29 mouse cellular contexts compared by ENCODE assay signal in the genomic region with DNA sequence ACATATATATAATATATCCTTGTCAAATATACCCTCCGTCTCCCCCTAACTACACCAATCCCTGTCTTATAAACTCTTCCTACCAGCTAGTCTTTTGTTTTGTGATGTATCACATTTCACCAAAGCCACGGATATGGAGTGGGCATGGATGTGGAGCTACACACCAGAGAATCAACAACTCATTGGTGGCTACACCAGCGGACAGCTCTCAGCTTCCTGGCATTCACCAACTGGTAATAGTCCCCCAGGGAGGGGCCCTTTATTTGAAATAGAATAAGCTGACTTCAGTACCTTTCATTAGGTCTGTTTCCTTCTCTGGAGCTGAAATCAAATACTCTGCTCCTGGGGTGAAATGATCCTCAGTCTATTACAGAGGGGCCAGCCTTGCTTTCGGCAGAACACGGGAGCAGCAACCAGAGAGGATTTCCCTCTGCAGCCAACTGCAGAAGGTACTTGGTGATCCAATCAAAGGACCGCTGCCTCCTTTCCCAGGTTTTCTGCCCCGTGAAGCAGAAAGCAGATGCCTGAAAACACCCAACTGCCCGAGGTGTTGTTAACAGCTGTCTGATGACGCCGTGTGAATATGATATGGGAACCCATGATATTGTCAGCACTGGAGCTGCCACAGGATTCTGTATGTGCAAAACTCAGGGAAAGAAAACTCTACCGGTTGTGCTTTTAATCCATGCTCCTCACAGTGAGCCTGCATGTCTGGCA.
DNase-seq lines count a peak whose midpoint lies in the region; ATAC-seq lines count a peak whose summit lies in the region.
"Had no signal": no experiment of that assay in that cellular context is flagged by ENCODE, and none has a peak within 500 bp of the region (broad histone marks: within the 10 kb centered on the region; RNA-seq: fewer than 3 reads in every experiment).

No protein-coding gene starts in this region.

- H3K4me2 ChIP-seq in kidney, embryonic 15.5 days = peak overlapping the region; percentile 41
- H3K4me2 ChIP-seq in forebrain, embryonic 14.5 days (ENCODE audit: low read length) = no peak overlapping the region
- H3K4me2 ChIP-seq: forebrain, embryonic 15.5 days; heart, embryonic 13.5 days; hindbrain, embryonic 12.5 days; limb, embryonic 15.5 days; lung, embryonic 14.5 days; midbrain, embryonic 13.5 days; neural tube, embryonic 13.5 days had no signal

- no peaks in the 10 kb centered on the region for H3K36me3 ChIP-seq in kidney, embryonic 15.5 days
- H3K36me3 ChIP-seq in embryonic facial prominence, embryonic 10.5 days (replicated peaks) = no peaks in the 10 kb centered on the region
- no peaks in the 10 kb centered on the region for H3K36me3 ChIP-seq in forebrain, embryonic 14.5 days (ENCODE audit: control insufficient read depth, insufficient read depth, low read length)
- H3K36me3 ChIP-seq: forebrain, embryonic 15.5 days; G1E; heart, embryonic 13.5 days; hindbrain, embryonic 12.5 days; limb, embryonic 15.5 days; midbrain, embryonic 13.5 days; neural tube, embryonic 13.5 days had no signal

- no peak overlapping the region for H3K9ac ChIP-seq in kidney, embryonic 15.5 days
- H3K9ac ChIP-seq in forebrain, embryonic 14.5 days (ENCODE audit: low read length) = no peak overlapping the region
- H3K9ac ChIP-seq: forebrain, embryonic 15.5 days; heart, embryonic 13.5 days; hindbrain, embryonic 12.5 days; limb, embryonic 15.5 days; liver, embryonic 14.5 days; lung, embryonic 14.5 days; midbrain, embryonic 13.5 days; neural tube, embryonic 13.5 days had no signal

- intact Hi-C loops in left cerebral cortex, postnatal 14 days (cut with DNase I) = no loop called here

- no peaks in the 10 kb centered on the region for H3K9me3 ChIP-seq in kidney, embryonic 15.5 days (replicated peaks)
- H3K9me3 ChIP-seq in embryonic facial prominence, embryonic 10.5 days = no peaks in the 10 kb centered on the region
- H3K9me3 ChIP-seq in forebrain, embryonic 14.5 days (replicated peaks; ENCODE audit: control insufficient read depth, low read length) = no peaks in the 10 kb centered on the region
- H3K9me3 ChIP-seq: forebrain, embryonic 15.5 days; heart, embryonic 13.5 days; hindbrain, embryonic 12.5 days; limb, embryonic 15.5 days; midbrain, embryonic 13.5 days; neural tube, embryonic 13.5 days had no signal

- peaks cover 12% of the 10 kb centered on the region; the same call in 1 of the 2 replicates for H3K4me1 ChIP-seq in kidney, embryonic 15.5 days
- H3K4me1 ChIP-seq in embryonic facial prominence, embryonic 10.5 days = 0 out of 2 replicates have a peak, but pooled peaks cover 6% of the 10 kb centered on the region
- no peaks in the 10 kb centered on the region for H3K4me1 ChIP-seq in forebrain, embryonic 14.5 days (ENCODE audit: control insufficient read depth, insufficient read depth, low read length)
- H3K4me1 ChIP-seq: forebrain, embryonic 15.5 days; heart, embryonic 13.5 days; hindbrain, embryonic 12.5 days; limb, embryonic 15.5 days; midbrain, embryonic 13.5 days; neural tube, embryonic 13.5 days had no signal

- ATAC-seq in kidney, embryonic 15.5 days (replicated peaks; ENCODE audit: low FRiP score) = peak; percentile 82
- ATAC-seq in forebrain, embryonic 14.5 days = no peak
- ATAC-seq: forebrain, embryonic 15.5 days; midbrain, embryonic 13.5 days; Patski had no signal

- no peaks in the 10 kb centered on the region for H3K27me3 ChIP-seq in kidney, embryonic 15.5 days
- H3K27me3 ChIP-seq in embryonic facial prominence, embryonic 10.5 days (replicated peaks; ENCODE audit: low read depth, poor library complexity, severe bottlenecking) = no peaks in the 10 kb centered on the region
- H3K27me3 ChIP-seq in forebrain, embryonic 14.5 days (replicated peaks; ENCODE audit: control insufficient read depth, insufficient read depth, low read length) = no peaks in the 10 kb centered on the region
- H3K27me3 ChIP-seq: CH12.LX; forebrain, embryonic 15.5 days; heart, embryonic 13.5 days; hindbrain, embryonic 12.5 days; limb, embryonic 15.5 days; midbrain, embryonic 13.5 days; neural tube, embryonic 13.5 days had no signal

- WGBS in kidney, embryonic 15.5 days = 39% methylated on average over 11 of the region's 11 CpGs
- WGBS in embryonic facial prominence, embryonic 10.5 days = 70% methylated on average over 11 of the region's 11 CpGs
- 62% methylated on average over 11 of the region's 11 CpGs for WGBS in forebrain, embryonic 14.5 days

- no peak overlapping the region for H3K27ac ChIP-seq in kidney, embryonic 15.5 days
- no peak overlapping the region for H3K27ac ChIP-seq in embryonic facial prominence, embryonic 10.5 days (replicated peaks)
- no peak overlapping the region for H3K27ac ChIP-seq in forebrain, embryonic 14.5 days (ENCODE audit: low read depth, low read length)
- H3K27ac ChIP-seq: forebrain, embryonic 15.5 days; heart, embryonic 13.5 days; hindbrain, embryonic 12.5 days; limb, embryonic 15.5 days; liver, embryonic 14.5 days; midbrain, embryonic 13.5 days; neural tube, embryonic 13.5 days had no signal

- no peak overlapping the region for H3K4me3 ChIP-seq in kidney, embryonic 15.5 days (replicated peaks)
- no peak overlapping the region for H3K4me3 ChIP-seq in embryonic facial prominence, embryonic 10.5 days
- no peak overlapping the region for H3K4me3 ChIP-seq in forebrain, embryonic 14.5 days (ENCODE audit: low read depth, low read length)
- H3K4me3 ChIP-seq: erythroblast, embryonic 14.5 days; forebrain, embryonic 15.5 days; heart, embryonic 13.5 days; hindbrain, embryonic 12.5 days; limb, embryonic 15.5 days; midbrain, embryonic 13.5 days; neural tube, embryonic 13.5 days had no signal

- no peak for DNase-seq in kidney, postnatal 14 days
- DNase-seq in brain, adult 2 months (ENCODE audit: low read depth, low spot score) = peak; percentile 10
- DNase-seq in embryonic facial prominence, embryonic 10.5 days (ENCODE audit: low spot score) = peak; percentile 10
- peak; percentile 3 for DNase-seq in forelimb bud, embryonic 11.5 days (ENCODE audit: low read depth, low spot score)
- no peak for DNase-seq in forebrain, embryonic 14.5 days (ENCODE audit: low spot score)
- no peak for DNase-seq in left cerebral cortex, postnatal 14 days (ENCODE audit: low spot score in 2 of 2)
- DNase-seq in right cerebral cortex, postnatal 25 days = no peak
- DNase-seq: adrenal gland, adult 2 months; B cell, adult 2 months; cerebellum, adult 18-20 months; cerebellum, postnatal 14 days; gastrocnemius, postnatal 14 days; heart, adult 18-20 months; heart, postnatal 14 days; kidney, adult 11 months; lung, embryonic 14.5 days; right cerebral cortex, adult 18-20 months had no signal

Comparison
In these comparisons a context has a peak if more than half of its experiments do, and no peak if none do; other contexts are left out.
1. DNase-seq: peak in brain, adult 2 months (single experiment), embryonic facial prominence, embryonic 10.5 days (single experiment) and forelimb bud, embryonic 11.5 days (single experiment); none in kidney, postnatal 14 days (single experiment), forebrain, embryonic 14.5 days (single experiment), left cerebral cortex, postnatal 14 days (0 of 2) and right cerebral cortex, postnatal 25 days (single experiment).